Mouse (Mus musculus) embryonic facial prominence, embryonic 15.5 days (tissue): ENCODE measurements around the gene Cdca7. TPM values are rescaled to one million over a fixed set of nuclear protein-coding genes. Genes with fewer than 3 reads are reported as not detected.
A peak's percentile ranks its signal among the peaks of the same experiment; 100 is the strongest.

Source experiments
- ATAC-seq: fragments of 200-750 bp; cut with Nextera tagmentation; 2 replicates; pipeline ENCODE4 v1.8.0; 2017; ENCODE audit warnings: low read depth, moderate TSS enrichment; ENCODE audit not compliant: insufficient number of reproducible peaks, low FRiP score, low TSS enrichment
- H3K27ac ChIP-seq: fragments of 300-500 bp; sonication (generic); replicated peaks from 2 replicates; pipeline ENCODE4 v1.5.1; 2015; ENCODE audit warnings: mild to moderate bottlenecking, inconsistent platforms
- H3K27me3 ChIP-seq: fragments of 300-500 bp; sonication (generic); 2 replicates; pipeline ENCODE4 v1.6.1; 2015; ENCODE audit warnings: inconsistent platforms
- H3K36me3 ChIP-seq: fragments of 300-500 bp; sonication (generic); 2 replicates; pipeline ENCODE4 v1.6.1; 2015; ENCODE audit warnings: mild to moderate bottlenecking, inconsistent platforms
- H3K4me1 ChIP-seq: fragments of 300-500 bp; sonication (generic); 2 replicates; pipeline ENCODE4 v1.6.1; 2015; ENCODE audit warnings: inconsistent platforms
- H3K4me2 ChIP-seq: fragments of 300-500 bp; sonication (generic); replicated peaks from 2 replicates; pipeline ENCODE4 v1.6.1; 2015; ENCODE audit warnings: mild to moderate bottlenecking, inconsistent platforms
- H3K4me3 ChIP-seq: fragments of 300-500 bp; sonication (generic); replicated peaks from 2 replicates; pipeline ENCODE4 v1.5.1; 2015; ENCODE audit warnings: mild to moderate bottlenecking, inconsistent platforms
- H3K9ac ChIP-seq: fragments of 300-500 bp; sonication (generic); 2 replicates; pipeline ENCODE4 v1.6.1; 2015; ENCODE audit warnings: inconsistent platforms
- H3K9me3 ChIP-seq: fragments of 300-500 bp; sonication (generic); replicated peaks from 2 replicates; pipeline ENCODE4 v1.6.1; 2016; ENCODE audit warnings: inconsistent platforms
- WGBS: fragments of 180-500 bp; shearing (Covaris S2); methylation state at CpG from one replicate; pipeline ENCODE4 v1.1.7; 2015; 5-methylcytosine and 5-hydroxymethylcytosine counted together
- polyA plus RNA-seq: library from polyadenylated mRNA; unstranded; fragments of >200 nt; fragmentation: Nextera tagmentation; extraction: Ambion mirVana; gene quantifications from 2 replicates; pipeline ENCODE4 v1.2.1, GENCODE M21; 2015

The Cdca7 gene
- polyA plus RNA-seq, 1 experiment from 2014 or later = 102 TPM

GRCm38 (mm10) chr2:72524022-72524421, 48.1 kb downstream of the Cdca7 start:
- no peaks in the 10 kb centered on the region for H3K36me3 ChIP-seq
- no peaks in the 10 kb centered on the region for H3K9me3 ChIP-seq
- H3K4me1 ChIP-seq = peaks cover 9% of the 10 kb centered on the region; the same call in 1 of the 2 replicates
- H3K27ac ChIP-seq = no peak overlapping the region
- 54% methylated on average over 12 of the region's 12 CpGs for WGBS
- no peak overlapping the region for H3K9ac ChIP-seq
- H3K27me3 ChIP-seq = no peaks in the 10 kb centered on the region
- H3K4me3 ChIP-seq = no peak overlapping the region
- ATAC-seq = no peak
- H3K4me2 ChIP-seq = no peak overlapping the region

GRCm38 (mm10) chr2:72525556-72525955, 49.6 kb downstream of the Cdca7 start:
- no peaks in the 10 kb centered on the region for H3K27me3 ChIP-seq
- H3K4me3 ChIP-seq = no peak overlapping the region
- no peak overlapping the region for H3K4me2 ChIP-seq
- H3K9ac ChIP-seq = no peak overlapping the region
- H3K27ac ChIP-seq = no peak overlapping the region
- H3K9me3 ChIP-seq = no peaks in the 10 kb centered on the region
- no peaks in the 10 kb centered on the region for H3K36me3 ChIP-seq
- peaks cover 21% of the 10 kb centered on the region for H3K4me1 ChIP-seq
- WGBS = 85% methylated on average over 3 of the region's 3 CpGs
- ATAC-seq = no peak

GRCm38 (mm10) chr2:72529026-72529357, 53.0 kb downstream of the Cdca7 start:
- no peaks in the 10 kb centered on the region for H3K27me3 ChIP-seq
- no peak for ATAC-seq
- H3K27ac ChIP-seq = peak overlapping the region; percentile 12; the same call in 1 of the 2 replicates
- H3K4me2 ChIP-seq = 0 out of 2 replicates have a peak overlapping the region, but pooled peaks have one; percentile 10
- H3K9me3 ChIP-seq = no peaks in the 10 kb centered on the region
- WGBS = 50% methylated on average over 10 of the region's 10 CpGs
- H3K9ac ChIP-seq = no peak overlapping the region
- no peak overlapping the region for H3K4me3 ChIP-seq
- no peaks in the 10 kb centered on the region for H3K36me3 ChIP-seq
- H3K4me1 ChIP-seq = peaks cover 21% of the 10 kb centered on the region

- Histone ChIP-seq H3K36me3 (no peaks in the 10 kb centered on the region), H3K9me3 (no peaks in the 10 kb centered on the region), H3K9ac (no peak overlapping the region), H3K4me3 (peak overlapping the region; percentile 9), H3K27ac (peak overlapping the region; percentile 12; the same call in 1 of the 2 replicates), H3K27me3 (no peaks in the 10 kb centered on the region), H3K4me2 (peak overlapping the region; percentile 27), H3K4me1 (peaks cover 19% of the 10 kb centered on the region)
- ATAC-seq = no peak
- WGBS = 28% methylated on average over 25 of the region's 25 CpGs
Observed at GRCm38 (mm10) chr2:72529358-72530319, 53.7 kb downstream of the Cdca7 start.

GRCm38 (mm10) chr2:72535889-72536288, 59.9 kb downstream of the Cdca7 start:
- H3K4me3 ChIP-seq = no peak overlapping the region
- 50% methylated on average over 1 of the region's 1 CpGs for WGBS
- ATAC-seq = no peak
- H3K9ac ChIP-seq = no peak overlapping the region
- H3K36me3 ChIP-seq = no peaks in the 10 kb centered on the region
- H3K9me3 ChIP-seq = no peaks in the 10 kb centered on the region
- no peaks in the 10 kb centered on the region for H3K4me1 ChIP-seq
- no peak overlapping the region for H3K27ac ChIP-seq
- H3K4me2 ChIP-seq = no peak overlapping the region
- no peaks in the 10 kb centered on the region for H3K27me3 ChIP-seq

Other genes starting within 250 kb of the Cdca7 start
- 21.0 and 23.9 TPM in 2 replicates for gene Map3k20, start 190.5 kb upstream of the Cdca7 start, polyA plus RNA-seq